Mouse (Mus musculus) kidney, postnatal 14 days (tissue): ENCODE measurements around the gene 6720489N17Rik.
A peak's percentile ranks its signal among the peaks of the same experiment; 100 is the strongest.
"Not testable (repeated sequence)": the region's sequence is repeated elsewhere in the genome, so short reads cannot be mapped to it uniquely, and the experiment has no call there.

Experiments
- DNase-seq: peaks from one replicate; pipeline ENCODE4 v3.0.0; 2022; ENCODE audit warnings: mixed read lengths

6720489N17Rik gene

GRCm38 (mm10) chr13:62623577-62624276, at the start of gene 6720489N17Rik:
TSS of gene 6720489N17Rik (minus strand) at chr13:62624182.
- peak; percentile 86 for DNase-seq

- no peak for DNase-seq
These were observed 29.4 kb upstream of the 6720489N17Rik start for GRCm38 (mm10) chr13:62653369-62653743.

GRCm38 (mm10) chr13:62652681-62653368, 28.8 kb upstream of the 6720489N17Rik start:
- DNase-seq: peak; percentile 86

- peak; percentile 37 for DNase-seq
These were observed 3.1 kb upstream of the 6720489N17Rik start for GRCm38 (mm10) chr13:62627071-62627470.

- not testable (repeated sequence) for DNase-seq
These were observed 289 bp upstream of the 6720489N17Rik start for GRCm38 (mm10) chr13:62624277-62624665.

- DNase-seq: not testable (repeated sequence)
These were observed 6.5 kb downstream of the 6720489N17Rik start for GRCm38 (mm10) chr13:62617449-62617848.

GRCm38 (mm10) chr13:62571099-62571498, 52.9 kb downstream of the 6720489N17Rik start, which contains the start of gene Zfp934:
TSS of gene Zfp934 (minus strand) at chr13:62571199.
- not testable (repeated sequence) for DNase-seq

- peak; percentile 6 for DNase-seq
These were observed 62.3 kb downstream of the 6720489N17Rik start for GRCm38 (mm10) chr13:62561696-62562095.

- peak; percentile 79 for DNase-seq
These were observed 65.5 kb downstream of the 6720489N17Rik start, which contains the start of gene Zfp935 for GRCm38 (mm10) chr13:62558189-62559110. TSS of gene Zfp935 (minus strand) at chr13:62558511.
